Mouse (Mus musculus) right cerebral cortex, adult 18-20 months (tissue): Measurements from ENCODE around the gene Zfp710.
"Not testable (repeated sequence)": the region's sequence is repeated elsewhere in the genome, so short reads cannot be mapped to it uniquely, and the experiment has no call there.

Experiments used
- DNase-seq: peaks from one replicate; pipeline ENCODE4 v3.0.0; 2022; ENCODE audit warnings: mixed read lengths

The Zfp710 gene

DNA sequence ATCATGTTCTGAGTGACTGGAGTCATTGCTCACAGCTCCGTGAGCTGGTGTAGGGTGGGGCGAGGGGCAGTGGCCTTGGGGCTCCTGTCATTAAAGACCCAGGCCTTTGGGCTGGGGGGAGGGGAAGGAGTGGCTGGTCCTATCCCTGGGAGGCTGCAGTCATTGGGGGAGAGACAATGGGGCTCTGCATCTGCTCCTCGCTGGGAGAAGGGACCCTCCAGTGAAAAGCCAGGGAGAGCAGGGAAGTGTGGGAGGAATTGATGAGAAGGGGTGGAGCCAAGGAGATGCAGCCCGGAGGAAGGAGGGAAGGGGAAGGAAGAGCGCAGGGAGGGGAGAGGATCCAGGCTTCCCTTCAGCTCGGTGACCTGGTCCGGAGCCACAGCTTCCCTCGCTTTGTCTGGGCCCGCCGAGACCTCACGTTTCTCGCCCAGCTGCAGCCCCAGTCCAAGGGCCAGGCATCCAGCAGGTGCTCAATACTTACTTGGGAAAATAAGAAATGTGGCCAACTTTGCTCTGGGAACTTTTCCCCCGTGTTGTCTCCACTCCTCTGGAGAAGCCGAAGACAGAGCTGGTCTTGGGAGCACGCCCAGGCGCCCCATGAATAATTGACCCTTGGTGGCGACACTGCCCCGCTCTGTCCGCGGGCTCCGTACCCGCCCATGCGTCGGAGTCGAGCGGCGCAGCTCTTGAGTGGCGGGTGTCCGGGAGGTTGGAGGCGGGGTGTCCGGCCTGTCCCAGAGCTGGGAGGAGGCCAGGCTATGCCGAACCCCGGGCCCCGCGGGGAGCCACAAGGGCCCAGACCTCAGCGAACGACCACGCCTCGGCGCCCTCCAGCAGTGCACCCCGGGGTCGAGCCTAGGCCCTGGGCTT is at the start of gene Zfp710:
Gene Zfp710 (plus strand): TSS at position 294 of the 870 bp plus-strand sequence.
- peak; percentile 83 for DNase-seq

DNA sequence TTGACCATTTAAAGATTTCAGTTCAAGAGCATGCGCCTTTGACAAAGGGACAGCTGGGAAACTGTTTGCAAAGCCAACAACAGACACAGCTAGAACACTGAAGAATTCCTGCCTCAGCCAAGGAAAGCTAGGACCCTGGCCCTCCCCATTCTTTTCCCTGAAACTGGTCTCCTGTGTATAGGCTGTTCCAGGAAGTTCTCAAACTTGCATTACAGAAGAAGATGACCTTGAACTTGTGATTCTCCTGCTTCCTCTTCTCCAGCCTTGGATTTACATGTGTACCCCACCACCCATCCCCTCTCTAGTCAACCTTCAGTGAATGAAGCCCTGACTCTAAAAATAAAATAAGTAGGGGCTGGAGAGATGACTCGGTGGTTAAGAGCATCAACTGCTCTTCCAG is 49.3 kb upstream of the Zfp710 start:
- no peak for DNase-seq

DNA sequence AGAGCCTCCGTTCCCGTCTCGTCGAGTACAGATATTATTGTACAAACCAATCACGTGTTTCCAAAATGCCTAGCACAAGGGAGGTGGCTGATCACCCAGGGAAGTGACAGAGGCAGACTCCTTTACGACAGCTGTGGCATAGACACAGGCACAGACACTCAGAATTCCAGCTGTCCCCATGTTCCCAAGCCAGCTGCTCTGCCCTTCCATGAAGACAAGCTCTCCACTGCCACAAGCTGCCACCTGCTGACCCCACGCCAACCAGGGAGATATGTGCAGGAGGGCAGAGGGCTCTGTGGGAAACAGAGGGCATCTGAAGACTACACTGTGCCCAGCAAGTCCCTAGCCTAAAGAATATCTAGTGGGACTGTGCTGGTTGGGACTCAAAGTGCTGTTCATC is 37.9 kb upstream of the Zfp710 start:
- no peak for DNase-seq

DNA sequence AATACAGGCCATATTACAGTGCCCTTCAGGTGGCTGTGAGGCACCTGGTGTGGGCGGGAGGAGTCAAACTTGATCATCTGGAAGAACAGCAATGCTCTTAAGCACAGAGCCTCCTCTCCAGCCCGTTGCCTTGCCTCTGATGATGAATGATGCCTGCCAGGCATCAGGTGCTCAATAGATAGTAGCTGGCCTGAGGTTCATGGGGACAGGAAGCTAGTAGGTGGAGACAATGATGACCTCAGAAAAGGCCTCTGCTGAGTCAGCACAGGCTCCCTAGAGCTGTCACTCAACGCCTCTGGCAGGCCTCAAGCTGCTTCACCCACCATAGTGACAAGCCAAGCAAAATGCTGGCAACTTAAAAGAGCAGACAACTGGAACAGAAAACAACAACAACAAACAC is 36.9 kb upstream of the Zfp710 start:
- DNase-seq: no peak

DNA sequence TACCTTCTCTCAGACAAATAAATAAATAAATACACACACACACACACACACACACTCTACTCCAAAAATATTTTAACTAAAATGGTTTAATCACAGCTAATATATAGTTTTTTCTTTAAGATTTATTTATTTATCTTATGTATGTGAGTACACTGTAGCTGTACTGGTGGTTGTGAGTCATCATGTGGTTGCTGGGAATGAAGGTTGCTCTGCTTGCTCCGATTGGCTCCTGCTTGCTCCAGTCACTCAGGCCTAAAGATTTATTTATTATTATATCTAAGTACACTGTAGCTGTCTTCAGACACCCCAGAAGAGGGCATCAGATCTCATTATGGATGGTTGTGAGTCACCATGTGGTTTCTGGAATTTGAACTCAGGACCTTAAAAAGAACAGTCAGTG is 36.1 kb upstream of the Zfp710 start:
- not testable (repeated sequence) for DNase-seq

DNA sequence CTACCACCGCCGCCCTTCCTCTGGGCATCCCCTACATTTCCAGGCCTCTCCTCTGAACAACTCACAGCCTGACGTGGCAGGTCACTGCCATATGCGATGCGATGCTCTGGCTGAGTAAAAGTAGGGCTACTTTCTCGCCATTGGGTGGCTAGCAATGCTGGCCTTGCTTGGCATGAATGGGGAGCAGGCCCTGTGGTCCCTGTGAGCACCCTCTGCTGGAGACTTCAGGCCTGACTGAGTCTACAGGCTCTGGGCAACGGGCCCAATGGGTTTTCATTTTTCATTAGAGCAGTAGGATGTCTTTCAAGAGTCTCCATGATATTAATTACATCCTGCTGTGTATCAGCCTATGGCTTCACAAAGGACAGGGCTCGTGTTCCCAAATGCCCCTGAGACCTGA is 30.1 kb upstream of the Zfp710 start:
- DNase-seq: peak; percentile 42

DNA sequence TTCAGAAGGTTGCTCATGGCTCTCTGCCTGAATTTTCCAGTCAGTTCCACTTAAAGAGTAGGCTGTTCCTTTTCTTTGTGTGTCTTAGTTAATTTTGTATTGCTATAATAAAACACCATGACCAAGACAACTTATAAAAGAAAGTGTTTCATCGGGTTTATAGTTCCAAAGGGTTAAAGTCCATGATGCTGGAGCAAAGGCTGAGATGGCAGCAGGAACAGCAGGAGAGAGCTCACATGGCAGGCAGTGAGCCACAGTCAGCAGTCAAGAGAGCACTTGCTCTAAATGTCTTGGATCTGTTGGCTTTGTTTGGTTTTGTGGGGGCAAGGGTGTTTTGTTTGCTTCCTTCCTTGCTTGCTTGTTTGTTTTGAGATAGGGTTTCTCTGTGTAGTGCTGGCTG is 26.9 kb upstream of the Zfp710 start:
- DNase-seq: no peak

DNA sequence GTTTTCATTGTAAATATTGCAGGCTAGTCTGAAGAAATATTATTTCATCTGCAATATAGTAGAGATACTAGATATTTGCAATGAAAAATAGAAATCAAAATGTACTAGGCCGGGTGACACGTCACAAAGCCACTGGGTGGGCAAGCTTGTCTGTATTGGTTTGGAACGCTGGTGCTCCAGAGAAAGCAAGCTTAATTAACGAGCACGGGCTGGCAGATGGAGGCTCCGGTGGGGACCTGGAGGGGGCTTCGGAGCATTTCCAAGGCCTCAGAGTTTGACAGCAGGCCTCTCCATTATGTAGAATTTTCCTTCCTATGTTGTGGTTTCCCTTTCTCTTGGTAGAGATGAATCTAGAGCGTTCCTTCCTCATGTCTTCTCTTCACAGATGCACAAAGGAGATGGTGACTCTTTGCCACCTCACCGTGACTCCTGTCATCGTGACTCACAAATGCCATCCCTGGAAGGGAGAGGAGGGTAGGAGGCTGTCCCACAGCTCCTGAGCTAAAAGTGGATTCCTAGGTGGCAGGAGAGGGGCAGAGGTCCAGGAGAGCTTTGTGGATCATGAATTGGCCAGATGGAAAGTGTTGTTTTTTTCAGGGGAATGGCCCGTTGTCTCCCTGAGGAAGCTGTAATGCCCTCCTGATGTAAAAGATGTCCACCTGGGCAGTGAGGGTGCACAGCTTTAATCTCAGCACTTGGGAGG is 22.1 kb upstream of the Zfp710 start:
- no peak for DNase-seq

DNA sequence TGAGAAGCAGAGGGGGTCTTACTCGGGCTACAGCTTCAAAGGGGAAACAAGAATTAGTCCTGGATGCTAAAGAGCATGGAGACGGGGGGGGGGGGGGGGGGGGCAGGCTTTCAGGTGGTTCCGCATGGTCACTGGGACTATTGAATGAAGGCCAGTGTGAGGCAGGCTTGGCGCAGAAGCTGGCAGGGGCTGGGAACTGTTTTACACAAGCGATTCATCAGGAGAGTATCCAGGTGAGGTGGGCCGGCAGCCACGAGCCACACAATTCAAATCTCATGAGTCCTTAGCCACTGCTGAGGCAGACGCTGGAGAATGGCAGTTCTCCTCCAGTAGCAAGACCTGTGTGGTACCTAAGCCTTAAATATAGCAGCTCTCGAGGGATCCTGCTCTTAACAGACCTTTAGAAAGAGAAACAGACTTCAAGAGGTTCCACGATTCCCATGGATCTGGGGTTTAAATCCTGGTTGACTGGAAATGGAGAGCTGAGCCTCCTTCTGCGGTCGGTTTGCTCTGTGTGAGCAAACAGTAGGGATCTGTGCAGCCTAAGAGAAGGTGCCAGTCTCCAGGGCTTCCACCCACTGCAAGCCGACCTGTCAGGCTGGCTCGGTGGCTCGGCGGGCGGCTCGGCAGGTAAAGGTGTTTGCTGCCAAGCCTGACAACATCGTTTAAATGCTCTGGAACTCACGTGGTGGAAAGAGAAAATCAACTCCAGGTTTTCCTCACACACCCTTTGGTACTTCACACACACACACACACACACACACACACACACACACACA is 19.6 kb upstream of the Zfp710 start:
- no peak for DNase-seq

DNA sequence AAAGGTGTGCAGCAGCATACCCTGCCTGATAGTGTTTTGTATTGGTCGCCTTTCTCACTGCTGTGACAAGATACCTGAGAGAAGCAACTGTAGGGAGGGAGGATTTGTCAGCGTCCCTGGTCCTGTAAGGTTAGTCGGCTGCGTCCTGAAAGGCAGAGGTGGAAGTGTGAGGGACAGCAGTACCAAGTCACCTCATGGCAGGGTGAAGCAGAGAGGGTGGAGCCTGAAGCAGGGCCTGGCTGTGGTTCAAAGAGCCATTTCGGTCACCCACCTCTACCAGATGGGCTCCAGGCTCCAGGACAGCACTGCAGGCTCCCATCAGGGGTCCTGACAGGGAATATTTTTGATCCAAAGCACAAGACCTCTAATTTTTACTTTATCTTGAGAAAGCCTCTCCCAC is 13.9 kb upstream of the Zfp710 start:
- no peak for DNase-seq

DNA sequence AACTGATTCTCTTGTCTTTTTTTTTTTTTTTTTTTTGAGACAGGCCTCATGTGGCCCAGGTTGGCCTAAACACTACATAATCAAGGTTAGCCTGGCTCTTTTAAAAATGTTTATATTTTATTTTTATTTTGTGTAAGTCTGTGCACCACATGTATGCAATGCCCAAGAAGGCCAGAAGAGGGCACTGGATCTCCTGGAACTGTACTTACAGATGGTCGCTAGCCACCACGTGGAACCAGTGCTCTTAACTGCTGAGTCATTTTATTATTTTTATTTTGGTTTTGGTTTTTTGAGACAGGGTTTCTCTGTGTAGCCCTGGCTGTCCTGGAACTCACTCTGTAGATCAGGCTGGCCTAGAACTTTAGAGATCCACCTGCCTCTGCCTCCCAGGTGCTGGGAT is 13.1 kb upstream of the Zfp710 start:
- no peak for DNase-seq

DNA sequence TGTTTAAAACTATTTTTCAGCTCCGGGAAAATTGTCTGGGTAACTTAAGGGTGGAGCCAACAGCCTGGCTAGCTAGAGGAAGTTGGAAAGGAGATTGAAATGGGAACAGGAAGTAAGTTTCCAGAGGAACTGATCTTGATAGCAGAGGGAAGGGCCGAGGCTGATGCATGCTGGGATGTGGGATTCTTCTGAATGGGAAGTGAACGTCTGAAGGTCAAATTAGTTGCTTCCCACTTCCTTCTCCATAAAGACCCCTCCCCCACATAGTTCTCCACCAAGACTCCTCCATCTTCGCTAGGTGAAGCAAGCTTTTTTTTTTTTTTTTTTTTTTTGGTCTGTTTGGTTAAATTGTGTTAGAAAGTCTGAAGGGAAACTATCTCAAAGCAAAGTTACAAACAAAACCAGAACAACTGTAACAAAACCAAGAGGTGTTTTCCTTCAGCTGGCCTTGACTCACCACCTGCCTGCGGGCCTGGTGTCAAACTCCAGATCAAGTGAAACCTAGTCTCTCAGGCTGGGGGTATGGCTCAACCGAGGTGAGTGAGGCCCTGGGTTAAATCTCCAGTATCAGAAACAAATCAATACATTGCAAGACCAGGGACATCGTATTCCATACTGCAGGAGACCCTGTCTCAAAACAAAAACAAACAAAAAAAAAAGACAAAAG is 10.6 kb upstream of the Zfp710 start:
- DNase-seq: no peak

DNA sequence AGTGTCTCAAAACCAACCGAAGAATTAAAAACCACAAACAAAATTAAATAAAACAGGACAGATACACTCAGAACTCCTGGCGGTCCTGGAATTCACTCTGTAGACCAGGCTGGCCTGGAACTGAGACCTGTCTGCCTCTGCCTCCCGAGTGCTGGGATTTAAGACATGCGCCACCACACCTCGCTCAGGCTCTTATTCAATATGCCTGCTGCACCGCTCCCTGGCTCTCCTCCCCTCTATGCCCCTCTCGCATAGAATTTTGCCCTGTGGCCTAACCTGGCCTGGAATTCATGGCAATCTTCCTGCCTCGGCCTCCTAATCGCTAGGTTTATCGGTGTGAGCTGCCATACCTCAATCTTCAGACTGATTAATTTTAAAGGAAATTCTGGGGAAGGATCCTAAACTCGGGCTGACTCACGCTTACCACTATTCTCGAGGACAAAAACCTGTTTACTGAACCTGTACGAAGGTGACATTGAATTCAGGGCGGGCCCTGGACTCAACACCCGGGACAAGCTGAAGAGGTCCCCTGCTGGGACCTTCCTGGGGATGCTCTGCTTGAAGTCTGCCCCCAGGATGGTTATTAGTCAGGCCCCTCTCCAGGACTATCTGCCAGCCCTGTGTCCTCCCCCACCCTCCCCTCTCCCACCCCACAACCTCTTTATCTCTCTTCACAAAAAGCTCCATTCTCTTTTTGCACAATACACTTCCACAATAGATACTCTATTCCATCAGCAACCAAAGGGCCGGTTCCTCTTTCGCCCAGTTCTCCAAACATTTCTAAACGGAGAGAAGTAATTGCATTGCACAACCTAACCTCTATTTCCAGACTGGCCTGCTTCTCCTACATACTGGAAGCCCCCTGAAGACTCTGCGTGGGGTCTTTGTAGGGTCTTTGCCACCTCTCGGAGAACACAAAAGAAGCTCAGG is 9.5 kb upstream of the Zfp710 start:
- no peak for DNase-seq

DNA sequence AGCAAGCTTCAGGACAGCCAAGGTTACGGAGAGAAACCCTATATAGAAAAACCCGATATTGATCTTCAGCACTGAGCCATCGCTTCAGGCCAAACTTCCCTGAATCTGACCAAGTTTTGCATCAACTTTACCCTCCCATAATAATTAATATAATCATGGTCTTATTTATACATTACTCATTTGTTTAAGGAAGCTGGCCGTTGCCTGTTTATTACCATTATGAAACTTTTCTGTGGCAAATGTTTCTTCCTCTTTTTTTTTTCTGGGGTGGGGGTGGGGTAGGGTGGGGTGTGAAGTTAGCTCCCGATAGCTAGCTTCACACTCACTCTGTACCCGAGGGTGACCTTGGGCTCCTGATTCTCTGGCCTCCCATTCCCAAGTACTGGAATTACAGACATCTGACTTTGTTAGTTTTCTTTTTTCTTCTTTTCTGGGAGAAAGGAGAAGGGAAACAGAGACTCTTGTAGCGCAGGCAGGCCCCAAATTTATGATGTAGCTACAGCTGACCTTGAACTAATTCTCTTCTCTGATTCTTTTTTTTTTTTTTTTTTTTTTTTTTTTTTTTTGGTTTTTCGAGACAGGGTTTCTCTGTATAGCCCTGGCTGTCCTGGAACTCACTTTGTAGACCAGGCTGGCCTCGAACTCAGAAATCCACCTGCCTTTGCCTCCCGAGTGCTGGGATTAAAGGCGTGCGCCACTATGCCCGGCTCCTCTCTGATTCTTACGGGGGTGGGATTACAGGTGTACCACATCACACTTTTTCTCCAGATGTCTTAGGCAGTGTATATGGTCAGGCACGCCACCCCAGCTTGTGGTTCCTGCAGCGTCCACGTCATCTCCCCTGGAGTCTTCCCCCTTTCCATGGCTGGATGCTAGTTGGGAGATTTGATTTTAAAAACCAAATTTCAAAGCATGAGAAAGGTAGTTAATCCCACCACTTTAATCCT is 5.8 kb upstream of the Zfp710 start:
- DNase-seq: no peak

DNA sequence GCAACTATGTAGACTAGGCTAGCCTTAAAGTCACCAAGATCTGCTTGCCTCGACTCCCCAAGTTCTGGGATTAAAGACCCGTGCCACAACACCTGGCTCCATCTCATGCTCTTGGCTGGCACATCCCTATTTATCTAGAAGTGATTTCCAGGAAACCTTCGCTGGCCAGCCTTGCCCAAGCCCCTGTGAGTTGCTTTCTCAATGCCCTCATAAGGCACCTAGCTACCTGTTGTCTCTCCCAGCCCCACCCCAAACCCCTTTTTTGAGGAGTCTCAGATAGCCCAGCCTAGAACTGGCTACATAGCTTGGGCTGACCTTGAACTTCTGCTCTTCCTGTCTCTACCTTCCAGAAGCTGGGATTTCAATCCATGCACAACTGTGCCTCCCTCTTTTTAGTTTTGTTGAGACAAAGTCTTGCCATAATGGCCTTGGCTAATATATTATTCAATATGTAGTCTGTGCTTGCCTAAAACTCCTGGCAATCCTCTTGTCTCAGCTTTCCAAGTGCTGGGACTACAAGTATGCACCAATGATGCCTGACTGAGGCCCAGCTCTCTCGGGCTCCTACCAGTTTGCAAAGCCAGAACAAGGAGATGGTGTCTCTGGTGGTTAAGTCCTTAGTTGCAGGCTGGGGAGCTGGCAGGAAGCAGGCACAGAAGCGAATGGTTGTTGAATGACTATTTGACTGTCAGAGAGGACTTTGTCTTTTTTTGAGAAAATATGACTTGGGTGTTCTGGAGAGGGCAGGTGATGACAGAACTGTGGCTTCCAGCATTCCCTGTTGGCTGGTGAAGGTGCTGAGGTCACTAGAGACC is 786 bp upstream of the Zfp710 start:
- DNase-seq: no peak

DNA sequence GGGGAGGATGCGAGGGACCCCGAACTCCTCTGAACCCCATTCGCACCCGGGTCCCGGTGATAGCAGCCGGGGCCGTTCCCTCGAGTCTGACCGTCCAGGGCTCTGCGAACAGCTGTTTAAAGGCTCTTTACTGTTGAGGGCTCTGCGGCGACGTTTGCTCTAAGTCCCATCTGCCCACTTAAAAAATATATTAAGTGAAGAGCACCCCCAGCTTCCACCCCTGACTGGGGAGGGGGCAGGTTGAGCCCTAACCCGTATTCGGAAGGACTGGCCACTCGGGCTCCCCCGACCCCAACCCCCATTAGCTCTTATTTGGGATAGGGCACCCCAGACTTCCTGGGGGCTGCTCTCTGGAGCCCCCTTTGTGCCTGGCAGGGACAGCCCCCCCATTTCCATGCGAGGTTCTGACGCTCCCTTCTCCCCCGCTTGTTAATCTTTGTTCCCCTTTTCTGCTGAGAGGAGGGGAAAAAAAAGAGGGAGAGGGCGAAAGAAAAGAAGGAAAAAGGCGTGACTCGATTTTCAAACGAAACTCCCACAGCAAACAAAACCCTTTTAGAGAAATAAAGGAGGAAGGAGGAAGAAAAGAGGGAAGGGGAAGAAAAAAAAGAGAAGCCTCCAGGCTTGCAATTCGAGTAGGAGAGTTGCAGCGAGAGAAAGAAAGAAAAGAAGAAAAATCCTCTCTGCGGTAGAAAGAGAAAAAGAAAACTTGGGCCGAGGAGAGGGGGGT is 940 bp downstream of the Zfp710 start:
- DNase-seq: no peak

DNA sequence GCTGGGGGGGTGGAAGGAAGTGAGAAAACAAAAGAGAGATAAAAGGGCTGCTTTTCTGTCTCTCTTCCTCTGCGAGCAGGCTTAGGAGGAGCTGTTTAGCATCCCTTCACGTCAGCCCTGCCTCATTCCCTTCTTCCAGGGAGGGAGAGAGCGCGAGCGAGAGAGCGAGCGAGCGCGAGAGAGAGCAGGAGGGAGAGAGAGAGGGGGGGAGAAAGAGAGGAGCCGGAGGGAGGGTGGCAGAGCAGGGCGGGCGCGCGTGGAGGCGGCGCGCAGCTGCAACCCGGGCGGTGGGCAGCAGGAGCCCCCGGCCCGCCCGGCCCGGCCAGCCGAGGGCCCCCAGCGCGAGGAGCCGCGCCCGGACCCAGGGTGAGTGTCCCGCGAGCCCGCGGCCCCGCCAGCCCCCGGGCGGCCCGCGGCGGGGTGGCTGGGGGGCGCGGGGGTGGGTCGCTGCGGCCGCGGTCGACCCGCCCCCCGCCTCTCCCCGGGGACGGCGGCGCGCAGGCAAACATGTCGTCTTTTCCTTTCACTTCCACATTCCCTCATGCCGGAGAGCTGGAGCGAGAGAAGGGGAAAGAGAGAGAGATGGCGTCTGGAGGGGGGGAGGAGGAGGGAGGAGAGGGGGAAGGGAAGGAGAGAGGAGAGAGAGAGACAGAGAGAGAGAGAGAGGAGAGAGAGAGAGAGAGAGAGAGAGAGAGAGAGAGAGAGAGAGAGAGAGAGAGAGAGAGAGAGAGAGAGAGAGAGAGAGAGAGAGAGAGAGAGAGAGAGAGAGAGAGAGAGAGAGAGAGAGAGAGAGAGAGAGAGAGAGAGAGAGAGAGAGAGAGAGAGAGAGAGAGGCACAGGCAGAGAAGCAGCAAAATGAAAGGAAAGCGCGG is 1.7 kb downstream of the Zfp710 start:
- peak; percentile 54 for DNase-seq
